Mouse (Mus musculus) ES-Bruce4 (cell line): ENCODE measurements around the gene Soga3.

ENCODE experiments used
- CTCF ChIP-seq: IDR thresholded peaks from one replicate; pipeline ENCODE4 v1.8.1; 2011; ENCODE audit warnings: low read depth, low read length
- EP300 ChIP-seq: IDR thresholded peaks from 2 replicates; pipeline ENCODE4 v1.6.1; 2011; ENCODE audit warnings: low read depth, low read length; ENCODE audit not compliant: insufficient read depth

GRCm38 (mm10) chr10:29206730-29207129 lies 63.1 kb downstream of the Soga3 start:
- TF ChIP-seq CTCF, result no peak
- TF ChIP-seq EP300, result no peak
